ENCODE assay signal across 10 mouse cellular contexts in genomic region chr12:112155218-112156051, GRCm38 (mm10). TPM values are rescaled to one million over a fixed set of nuclear protein-coding genes. Genes with fewer than 3 reads are reported as not detected.
DNase-seq lines count a peak whose midpoint lies in the region; ATAC-seq lines count a peak whose summit lies in the region.
"Had no signal": no experiment of that assay in that cellular context is flagged by ENCODE, and none has a peak within 500 bp of the region (broad histone marks: within the 10 kb centered on the region; RNA-seq: fewer than 3 reads in every experiment).

No protein-coding gene starts in this region.

- no peak overlapping the region; the same call in 1 of the 2 replicates for H3K4me2 ChIP-seq in embryonic facial prominence, embryonic 13.5 days
- H3K4me2 ChIP-seq in neural tube, embryonic 12.5 days (replicated peaks) = peak overlapping the region; percentile 37

- DNase-seq in adrenal gland, adult (ENCODE audit: inconsistent age in 2 of 2, low spot score in 1 of 2) = peak; percentile 79 to 96
- DNase-seq in heart, postnatal 4 days = peak; percentile 60
- DNase-seq in kidney, postnatal 4 days = peak; percentile 43 to 63
- DNase-seq in gastrocnemius, postnatal 10 days = no peak
- no peak for DNase-seq in T-cell, adult 2 months (ENCODE audit: low spot score)
- DNase-seq in urinary bladder, postnatal 10 days (ENCODE audit: low spot score) = no peak

- peaks cover 30% of the 10 kb centered on the region for H3K36me3 ChIP-seq in embryonic facial prominence, embryonic 13.5 days
- no peaks in the 10 kb centered on the region for H3K36me3 ChIP-seq in neural tube, embryonic 12.5 days
- H3K36me3 ChIP-seq: G1E had no signal

- no peaks in the 10 kb centered on the region for H3K9me3 ChIP-seq in embryonic facial prominence, embryonic 13.5 days
- H3K9me3 ChIP-seq in neural tube, embryonic 12.5 days = no peaks in the 10 kb centered on the region
- H3K9me3 ChIP-seq: G1E had no signal

- ATAC-seq in embryonic facial prominence, embryonic 13.5 days (ENCODE audit: insufficient number of reproducible peaks, insufficient read depth, low FRiP score, low TSS enrichment, low read depth) = no peak
- ATAC-seq in neural tube, embryonic 12.5 days (ENCODE audit: low FRiP score, low read depth) = peak; percentile 22; the same call in 1 of the 2 replicates

- no peak overlapping the region for H3K4me3 ChIP-seq in embryonic facial prominence, embryonic 13.5 days
- no peak overlapping the region for H3K4me3 ChIP-seq in neural tube, embryonic 12.5 days
- H3K4me3 ChIP-seq: erythroblast, embryonic 14.5 days had no signal

- no peaks in the 10 kb centered on the region for H3K27me3 ChIP-seq in embryonic facial prominence, embryonic 13.5 days
- peaks cover 32% of the 10 kb centered on the region for H3K27me3 ChIP-seq in neural tube, embryonic 12.5 days (replicated peaks)

- H3K27ac ChIP-seq in embryonic facial prominence, embryonic 13.5 days = peak overlapping the region; percentile 44; the same call in 1 of the 2 replicates
- H3K27ac ChIP-seq in neural tube, embryonic 12.5 days = peak overlapping the region; percentile 50; the same call in 1 of the 2 replicates

- H3K9ac ChIP-seq in embryonic facial prominence, embryonic 13.5 days = peak overlapping the region; percentile 1; the same call in 1 of the 2 replicates
- H3K9ac ChIP-seq in neural tube, embryonic 12.5 days = no peak overlapping the region

- peaks cover 64% of the 10 kb centered on the region for H3K4me1 ChIP-seq in embryonic facial prominence, embryonic 13.5 days
- peaks cover 44% of the 10 kb centered on the region for H3K4me1 ChIP-seq in neural tube, embryonic 12.5 days

- 58% methylated on average over 16 of the region's 16 CpGs for WGBS in embryonic facial prominence, embryonic 13.5 days
- 24% methylated on average over 16 of the region's 16 CpGs for WGBS in neural tube, embryonic 12.5 days

RNA-seq across cellular contexts. Expression of gene Kif26a, which starts 9.4 kb away (rescaled TPM):
- polyA plus RNA-seq in embryonic facial prominence, embryonic 13.5 days (2015; fragmentation: Nextera tagmentation; extraction: Ambion mirVana) = 6.9 and 7.2 TPM in 2 replicates
- 10 to 100 TPM; 29.0 to 32.5 TPM for total RNA-seq in heart, postnatal 4 days (2021)
- polyA plus RNA-seq in neural tube, embryonic 12.5 days (2016; fragmentation: Nextera tagmentation; extraction: Ambion mirVana) = 5.2 and 6.0 TPM in 2 replicates
- 10 to 100 TPM; 10.3 to 12.4 TPM for total RNA-seq in gastrocnemius, postnatal 10 days (2021)
- total RNA-seq: G1E had no signal
- polyA plus RNA-seq: erythroblast, embryonic 14.5 days; G1E had no signal

RNA-seq across cellular contexts. Expression of gene Aspg, which starts 49.0 kb away (rescaled TPM):
- polyA plus RNA-seq in embryonic facial prominence, embryonic 13.5 days (2015; fragmentation: Nextera tagmentation; extraction: Ambion mirVana) = 0.60 and 1.1 TPM in 2 replicates
- total RNA-seq in heart, postnatal 4 days (2021) = under 1 TPM; 0.20 to 0.26 TPM
- 0.60 and 0.96 TPM in 2 replicates for polyA plus RNA-seq in neural tube, embryonic 12.5 days (2016; fragmentation: Nextera tagmentation; extraction: Ambion mirVana)
- total RNA-seq in gastrocnemius, postnatal 10 days (2021) = under 1 TPM in 1 of 2 experiments, not detected in 1; 0.38 TPM
- polyA plus RNA-seq: erythroblast, embryonic 14.5 days; G1E had no signal

Comparison
In these comparisons a context has a peak if more than half of its experiments do, and no peak if none do; other contexts are left out.
1. DNase-seq: peak in adrenal gland, adult (2 of 2), heart, postnatal 4 days (single experiment) and kidney, postnatal 4 days (2 of 2); none in gastrocnemius, postnatal 10 days (single experiment), T-cell, adult 2 months (single experiment) and urinary bladder, postnatal 10 days (single experiment).